Mouse (Mus musculus) neural tube, embryonic 14.5 days (tissue): ENCODE data around the gene Fat1. TPM values are rescaled to one million over a fixed set of nuclear protein-coding genes. Genes with fewer than 3 reads are reported as not detected.
"Not testable (repeated sequence)": the region's sequence is repeated elsewhere in the genome, so short reads cannot be mapped to it uniquely, and the experiment has no call there.

Experiments
- ATAC-seq: fragments of 200-750 bp; cut with Nextera tagmentation; 2 replicates; pipeline ENCODE4 v1.8.0; 2017; ENCODE audit warnings: low read depth, mild to moderate bottlenecking, moderate TSS enrichment, moderate library complexity
- H3K27ac ChIP-seq: fragments of 300-500 bp; sonication (generic); 2 replicates; pipeline ENCODE4 v1.5.1; 2014; ENCODE audit warnings: low read depth, mild to moderate bottlenecking, control low read depth, low read length, moderate library complexity, mixed read lengths
- H3K27me3 ChIP-seq: fragments of 300-500 bp; sonication (generic); 2 replicates; pipeline ENCODE4 v1.6.1; 2014; ENCODE audit warnings: low read length; ENCODE audit not compliant: control insufficient read depth, insufficient read depth
- H3K36me3 ChIP-seq: fragments of 300-500 bp; sonication (generic); 2 replicates; pipeline ENCODE4 v1.6.1; 2014; ENCODE audit warnings: low read length, mixed read lengths; ENCODE audit not compliant: control insufficient read depth, insufficient read depth
- H3K4me1 ChIP-seq: fragments of 300-500 bp; sonication (generic); 2 replicates; pipeline ENCODE4 v1.6.1; 2014; ENCODE audit warnings: low read length; ENCODE audit not compliant: control insufficient read depth, insufficient read depth
- H3K4me2 ChIP-seq: fragments of 300-500 bp; sonication (generic); 2 replicates; pipeline ENCODE4 v1.6.1; 2014; ENCODE audit warnings: mild to moderate bottlenecking, low read depth, low read length, control low read depth
- H3K4me3 ChIP-seq: fragments of 300-500 bp; sonication (generic); 2 replicates; pipeline ENCODE4 v1.5.1; 2014; ENCODE audit warnings: low read depth, low read length, control low read depth, mixed read lengths
- H3K9ac ChIP-seq: fragments of 300-500 bp; sonication (generic); replicated peaks from 2 replicates; pipeline ENCODE4 v1.6.1; 2014; ENCODE audit warnings: low read depth, mild to moderate bottlenecking, control low read depth, low read length, mixed read lengths
- H3K9me3 ChIP-seq: fragments of 300-500 bp; sonication (generic); 2 replicates; pipeline ENCODE4 v1.6.1; 2016; ENCODE audit warnings: low read length; ENCODE audit not compliant: control insufficient read depth
- WGBS: fragments of 180-500 bp; shearing (Covaris S2); extraction: QIAGEN DNeasy Blood & Tissue Kit; methylation state at CpG from one replicate; pipeline ENCODE4 v1.1.7; 2014; 5-methylcytosine and 5-hydroxymethylcytosine counted together
- polyA plus RNA-seq: library from polyadenylated mRNA; unstranded; fragments of >200 nt; fragmentation: Nextera tagmentation; extraction: Ambion mirVana; gene quantifications from 2 replicates; pipeline ENCODE4 v1.2.1, GENCODE M21; 2014

The Fat1 gene
- polyA plus RNA-seq, 1 experiment from 2014 or later: 25.8 TPM

- ATAC-seq: no peak
- Histone ChIP-seq H3K36me3 (no peaks in the 10 kb centered on the region), H3K4me2 (no peak overlapping the region), H3K9ac (no peak overlapping the region), H3K27ac (no peak overlapping the region), H3K27me3 (no peaks in the 10 kb centered on the region), H3K9me3 (no peaks in the 10 kb centered on the region), H3K4me1 (no peaks in the 10 kb centered on the region), H3K4me3 (no peak overlapping the region)
- WGBS: 90% methylated on average over 11 of the region's 11 CpGs
Observed at GRCm38 (mm10) chr8:45062311-45062710, 127.1 kb downstream of the Fat1 start.

GRCm38 (mm10) chr8:45062982-45063924, 128.0 kb downstream of the Fat1 start:
- WGBS: 66% methylated on average over 25 of the region's 25 CpGs
- ATAC-seq: no peak
- H3K27me3 ChIP-seq: no peaks in the 10 kb centered on the region
- no peak overlapping the region for H3K4me2 ChIP-seq
- H3K4me1 ChIP-seq: no peaks in the 10 kb centered on the region
- H3K9me3 ChIP-seq: no peaks in the 10 kb centered on the region
- H3K36me3 ChIP-seq: no peaks in the 10 kb centered on the region
- no peak overlapping the region for H3K27ac ChIP-seq
- no peak overlapping the region for H3K9ac ChIP-seq
- H3K4me3 ChIP-seq: no peak overlapping the region

GRCm38 (mm10) chr8:45064197-45064869, 129.1 kb downstream of the Fat1 start:
- no peaks in the 10 kb centered on the region for H3K36me3 ChIP-seq
- 19% methylated on average over 8 of the region's 8 CpGs for WGBS
- no peaks in the 10 kb centered on the region for H3K9me3 ChIP-seq
- H3K4me1 ChIP-seq: 0 out of 2 replicates have a peak, but pooled peaks cover 3% of the 10 kb centered on the region
- ATAC-seq: no peak; the same call in 1 of the 2 replicates
- no peak overlapping the region for H3K27ac ChIP-seq
- no peak overlapping the region for H3K4me2 ChIP-seq
- H3K4me3 ChIP-seq: no peak overlapping the region
- no peaks in the 10 kb centered on the region for H3K27me3 ChIP-seq
- no peak overlapping the region for H3K9ac ChIP-seq

- H3K4me3 ChIP-seq, H3K27ac ChIP-seq, H3K36me3 ChIP-seq, H3K4me2 ChIP-seq, H3K4me1 ChIP-seq, ATAC-seq, H3K27me3 ChIP-seq, H3K9ac ChIP-seq, H3K9me3 ChIP-seq: not testable (repeated sequence)
- 86% methylated on average over 1 of the region's 1 CpGs for WGBS
Observed at GRCm38 (mm10) chr8:45065391-45065790, 130.1 kb downstream of the Fat1 start.

- 6% methylated on average over 29 of the region's 29 CpGs for WGBS
- Histone ChIP-seq H3K4me2 (peak within 1 kb of the TSS; percentile 76), H3K27ac (no peak within 1 kb of the TSS), H3K36me3 (no peaks in the 10 kb centered on the region), H3K9ac (peak within 1 kb of the TSS; percentile 32), H3K9me3 (no peaks in the 10 kb centered on the region), H3K4me1 (0 out of 2 replicates have a peak, but pooled peaks cover 3% of the 10 kb centered on the region), H3K4me3 (peak within 1 kb of the TSS; percentile 28), H3K27me3 (no peaks in the 10 kb centered on the region)
- ATAC-seq: peak; percentile 92
Observed at GRCm38 (mm10) chr8:45068759-45069386, 133.6 kb downstream of the Fat1 start, which contains the start of gene Mtnr1a. Gene Mtnr1a, plus strand, starts transcription at chr8:45069137.

GRCm38 (mm10) chr8:45070949-45071348, 135.7 kb downstream of the Fat1 start:
- H3K27me3 ChIP-seq: no peaks in the 10 kb centered on the region
- 0 out of 2 replicates have a peak, but pooled peaks cover 3% of the 10 kb centered on the region for H3K4me1 ChIP-seq
- no peaks in the 10 kb centered on the region for H3K9me3 ChIP-seq
- H3K27ac ChIP-seq: no peak overlapping the region
- no peaks in the 10 kb centered on the region for H3K36me3 ChIP-seq
- H3K4me3 ChIP-seq: no peak overlapping the region
- H3K9ac ChIP-seq: no peak overlapping the region
- WGBS: 93% methylated on average over 8 of the region's 8 CpGs
- no peak for ATAC-seq
- H3K4me2 ChIP-seq: no peak overlapping the region

- no peaks in the 10 kb centered on the region for H3K27me3 ChIP-seq
- no peaks in the 10 kb centered on the region for H3K4me1 ChIP-seq
- H3K36me3 ChIP-seq: no peaks in the 10 kb centered on the region
- H3K27ac ChIP-seq: no peak overlapping the region
- H3K9ac ChIP-seq: no peak overlapping the region
- no peak overlapping the region for H3K4me3 ChIP-seq
- 87% methylated on average over 3 of the region's 3 CpGs for WGBS
- H3K9me3 ChIP-seq: no peaks in the 10 kb centered on the region
- no peak for ATAC-seq
- H3K4me2 ChIP-seq: no peak overlapping the region
Observed at GRCm38 (mm10) chr8:45080850-45081249, 145.6 kb downstream of the Fat1 start.

- 56% methylated on average over 3 of the region's 3 CpGs for WGBS
- no peaks in the 10 kb centered on the region for H3K9me3 ChIP-seq
- H3K4me1 ChIP-seq: no peaks in the 10 kb centered on the region
- ATAC-seq: no peak
- H3K36me3 ChIP-seq: no peaks in the 10 kb centered on the region
- no peaks in the 10 kb centered on the region for H3K27me3 ChIP-seq
- H3K4me3 ChIP-seq: no peak overlapping the region
- H3K4me2 ChIP-seq: no peak overlapping the region
- H3K9ac ChIP-seq: no peak overlapping the region
- no peak overlapping the region for H3K27ac ChIP-seq
Observed at GRCm38 (mm10) chr8:45093599-45093998, 158.4 kb downstream of the Fat1 start.
